Mouse (Mus musculus) frontal cortex, adult (tissue): ENCODE results near the gene Gopc.

Experiments
- ATAC-seq: cut with Nextera tagmentation; 2 replicates; pipeline ENCODE4 v1.9.2; 2017; ENCODE audit warnings: mild to moderate bottlenecking, moderate library complexity, mixed read lengths; ENCODE audit not compliant: low TSS enrichment

The Gopc gene

DNA sequence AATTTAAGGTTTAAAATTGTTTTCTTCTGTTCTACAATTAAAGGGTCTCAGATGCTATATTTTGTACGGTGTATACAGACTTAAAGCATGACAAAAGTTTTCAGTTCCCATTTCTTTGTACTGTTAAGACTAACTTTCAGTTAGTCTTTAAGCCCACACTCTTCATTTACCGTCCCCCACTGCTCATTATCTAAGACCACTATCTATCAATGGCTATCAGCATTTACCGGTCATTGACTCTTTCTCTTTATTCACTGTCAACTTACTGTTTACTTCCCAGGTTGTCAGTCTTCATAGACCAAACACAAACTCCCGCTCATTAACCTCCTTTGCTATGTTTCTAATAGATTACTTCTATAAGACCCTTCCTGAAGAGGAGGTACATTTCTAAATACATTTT lies 5.3 kb upstream of the Gopc start:
- ATAC-seq, result no peak

DNA sequence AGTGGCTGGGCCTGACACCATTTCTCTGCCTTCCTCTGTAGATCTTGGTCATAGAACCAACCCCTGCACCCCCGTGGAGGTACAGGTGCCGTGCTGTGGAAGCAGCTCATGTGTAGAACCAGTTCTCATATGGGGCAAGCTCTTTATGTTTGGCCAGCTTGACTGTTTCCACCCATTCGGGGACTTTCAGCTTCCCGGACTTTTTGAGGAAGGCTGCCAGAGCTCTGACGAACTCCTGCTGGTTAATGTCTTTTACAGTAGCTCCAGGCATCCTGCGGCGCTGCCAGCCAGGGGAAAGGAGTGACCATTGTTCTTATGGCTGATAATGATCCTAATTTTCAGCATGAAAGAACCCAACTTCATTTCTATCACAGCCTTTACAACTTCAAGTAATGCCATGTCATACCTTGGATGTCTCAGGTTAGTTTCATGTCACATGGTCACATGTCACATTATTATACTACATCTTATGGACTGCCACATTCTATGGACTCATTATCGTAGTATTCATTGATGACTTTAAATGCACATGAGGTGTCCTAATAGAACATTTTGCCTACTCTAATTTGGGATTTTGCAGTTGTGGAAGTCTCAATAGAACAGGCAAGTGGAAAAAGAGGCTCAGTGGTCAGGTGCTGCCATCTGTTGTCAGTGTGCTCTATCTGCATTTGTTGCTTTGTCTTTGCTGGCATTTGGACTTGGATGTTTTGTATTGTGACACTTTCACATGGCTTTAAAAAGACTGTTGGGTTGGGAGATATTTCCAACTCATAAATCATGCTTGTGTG lies 3.1 kb upstream of the Gopc start:
- peak; percentile 26; the same call in 1 of the 2 replicates for ATAC-seq

DNA sequence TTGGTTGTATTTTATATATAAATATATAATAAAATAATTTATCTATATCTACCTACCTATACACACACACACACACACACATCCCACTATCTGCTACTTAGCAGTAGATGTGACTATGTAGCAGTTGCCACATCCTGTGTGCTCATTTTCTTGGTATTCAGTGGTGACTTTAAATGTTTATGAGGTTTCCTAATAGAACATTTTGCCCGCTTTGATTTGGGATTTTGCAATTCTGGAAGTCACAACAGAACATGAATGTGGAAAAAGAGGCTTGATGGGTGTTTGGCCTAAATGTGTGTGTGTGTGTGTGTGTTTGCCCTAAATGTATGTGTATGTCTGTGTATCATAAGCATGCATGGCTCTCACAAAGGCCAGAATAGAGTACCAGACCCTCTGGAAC lies 1.6 kb upstream of the Gopc start:
- ATAC-seq, result no peak

DNA sequence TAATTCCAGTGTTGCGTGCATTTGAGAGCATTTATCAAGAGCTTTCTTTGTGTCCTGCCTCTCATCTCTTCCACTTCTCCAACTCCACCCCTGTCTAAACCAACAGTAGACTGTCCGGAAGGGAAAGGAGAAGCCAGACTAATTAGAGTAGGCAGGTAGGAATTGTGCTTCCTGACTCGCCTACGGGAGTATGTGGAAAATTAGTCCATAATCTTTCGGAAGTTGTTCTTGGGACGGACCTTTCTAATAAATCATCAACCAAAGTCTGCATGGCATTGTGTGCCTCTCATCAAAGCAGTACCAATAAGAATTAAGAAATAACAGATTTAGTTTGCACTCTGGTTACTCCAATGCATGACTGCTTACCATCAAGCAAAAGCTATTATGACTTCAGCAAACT lies 1.1 kb upstream of the Gopc start:
- no peak for ATAC-seq

DNA sequence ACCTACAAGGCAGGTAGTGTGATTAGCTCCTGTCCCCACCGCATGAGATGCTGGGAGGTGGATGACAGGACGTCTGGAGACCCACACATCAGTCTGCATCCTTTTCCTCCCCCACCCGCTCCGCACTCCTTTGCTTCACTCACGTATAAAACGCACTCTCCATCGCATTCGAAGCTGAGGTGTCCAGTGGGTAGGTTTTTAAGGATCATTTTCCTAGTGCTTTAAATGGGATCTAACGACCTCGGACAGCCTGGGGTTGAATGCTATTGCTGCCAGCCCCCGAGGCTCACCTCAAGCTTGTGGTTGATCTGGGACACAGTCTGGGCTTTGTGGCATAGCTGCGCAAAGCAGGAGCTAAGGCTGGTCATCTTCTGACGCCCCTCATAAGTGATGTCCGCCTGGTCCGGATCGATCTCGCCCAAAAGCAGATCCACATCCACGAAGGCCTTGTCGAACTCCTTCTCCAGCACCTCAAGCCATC lies 563 bp downstream of the Gopc start:
- peak; percentile 33 for ATAC-seq

DNA sequence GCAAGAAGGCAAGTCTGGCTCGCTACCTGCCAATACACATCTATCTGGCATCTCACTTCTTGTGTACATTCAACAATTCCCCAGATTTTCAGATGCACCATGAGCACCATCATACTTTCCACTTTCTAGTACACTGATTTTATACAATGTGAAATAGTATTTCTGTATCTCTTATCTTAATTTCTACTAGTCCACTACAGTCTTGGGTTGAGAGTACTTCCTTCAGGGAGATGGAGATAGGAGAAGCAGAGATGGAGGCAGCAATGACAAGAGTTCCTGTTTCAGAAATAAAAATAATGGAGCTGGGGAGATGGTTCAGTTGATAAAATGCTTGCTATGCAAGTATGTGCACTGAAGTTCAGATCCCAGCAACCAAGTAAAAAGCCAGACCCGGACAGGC lies 4.1 kb downstream of the Gopc start:
- ATAC-seq, result no peak

DNA sequence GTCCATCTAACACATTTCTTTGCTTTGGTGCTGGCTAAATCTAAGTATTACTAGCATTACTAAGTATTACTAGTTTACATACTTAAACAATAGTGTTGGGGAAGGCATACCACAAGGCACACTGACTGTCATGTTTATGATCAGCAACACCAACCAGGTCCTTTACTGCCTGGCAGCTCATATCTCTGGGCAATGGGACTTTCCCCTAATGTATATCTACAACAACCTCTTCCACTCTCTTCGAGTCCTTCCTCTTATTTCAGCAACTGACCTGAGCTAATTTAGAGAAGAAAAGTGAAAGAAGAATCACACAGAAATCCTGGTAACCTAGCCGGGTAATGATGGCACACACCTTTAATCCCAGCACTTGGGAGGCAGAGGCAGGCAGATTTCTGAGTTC lies 5.5 kb downstream of the Gopc start:
- ATAC-seq, result no peak

DNA sequence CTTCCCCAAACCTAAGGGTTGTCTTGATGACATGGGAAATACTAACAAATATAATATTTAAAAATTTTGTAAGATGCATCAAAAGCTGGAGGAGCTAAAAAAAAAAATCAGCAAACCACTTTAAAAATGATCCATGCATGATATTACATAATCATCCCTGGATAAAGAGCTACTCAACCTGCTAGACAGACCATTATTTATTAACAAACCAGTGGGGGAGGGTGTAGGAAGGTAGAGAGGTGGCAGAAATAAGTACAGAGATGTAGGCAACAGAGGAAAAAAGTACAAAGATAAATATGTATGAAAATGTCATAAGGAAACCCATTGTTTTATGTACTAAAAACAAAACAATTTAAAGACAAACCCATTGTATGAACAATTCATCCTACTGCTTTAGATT lies 7.3 kb downstream of the Gopc start:
- no peak for ATAC-seq

DNA sequence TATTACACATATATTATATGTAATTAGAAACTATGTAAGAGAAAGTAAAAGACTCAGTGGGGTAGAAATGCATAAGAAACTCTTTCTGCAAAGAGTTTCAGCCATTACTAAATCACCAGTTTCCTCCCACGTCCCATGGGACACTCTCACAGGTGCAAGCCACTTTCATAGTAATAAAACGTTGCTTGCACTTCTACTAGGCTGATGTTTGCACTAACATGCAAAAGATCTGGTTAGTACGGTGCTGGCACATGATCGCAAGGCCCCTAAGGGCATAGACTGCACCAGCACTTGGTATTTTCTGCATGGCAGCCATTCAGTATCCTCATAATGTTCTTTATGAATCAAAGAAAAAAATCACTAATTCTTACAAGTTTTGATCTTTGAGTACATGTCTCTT lies 8.1 kb downstream of the Gopc start:
- ATAC-seq, result no peak

DNA sequence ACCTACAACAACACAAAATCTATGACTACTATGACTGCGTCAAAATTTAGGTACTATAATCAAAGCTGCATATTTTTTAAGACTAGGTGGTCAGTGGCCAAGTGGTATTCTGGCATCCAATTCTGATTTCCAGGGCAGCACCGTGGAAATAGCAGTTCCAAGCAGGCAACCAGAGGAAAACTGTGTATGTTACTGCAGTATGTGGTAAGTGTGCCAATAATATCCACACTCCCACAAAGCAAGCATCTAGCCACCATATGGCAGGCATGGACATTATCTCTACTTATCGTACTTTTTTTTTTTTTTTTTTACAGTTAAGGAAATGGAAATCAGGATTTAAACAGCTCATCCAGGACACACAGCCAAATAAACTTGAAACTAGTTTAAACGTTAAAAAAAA lies 13.5 kb downstream of the Gopc start:
- peak; percentile 98 for ATAC-seq

DNA sequence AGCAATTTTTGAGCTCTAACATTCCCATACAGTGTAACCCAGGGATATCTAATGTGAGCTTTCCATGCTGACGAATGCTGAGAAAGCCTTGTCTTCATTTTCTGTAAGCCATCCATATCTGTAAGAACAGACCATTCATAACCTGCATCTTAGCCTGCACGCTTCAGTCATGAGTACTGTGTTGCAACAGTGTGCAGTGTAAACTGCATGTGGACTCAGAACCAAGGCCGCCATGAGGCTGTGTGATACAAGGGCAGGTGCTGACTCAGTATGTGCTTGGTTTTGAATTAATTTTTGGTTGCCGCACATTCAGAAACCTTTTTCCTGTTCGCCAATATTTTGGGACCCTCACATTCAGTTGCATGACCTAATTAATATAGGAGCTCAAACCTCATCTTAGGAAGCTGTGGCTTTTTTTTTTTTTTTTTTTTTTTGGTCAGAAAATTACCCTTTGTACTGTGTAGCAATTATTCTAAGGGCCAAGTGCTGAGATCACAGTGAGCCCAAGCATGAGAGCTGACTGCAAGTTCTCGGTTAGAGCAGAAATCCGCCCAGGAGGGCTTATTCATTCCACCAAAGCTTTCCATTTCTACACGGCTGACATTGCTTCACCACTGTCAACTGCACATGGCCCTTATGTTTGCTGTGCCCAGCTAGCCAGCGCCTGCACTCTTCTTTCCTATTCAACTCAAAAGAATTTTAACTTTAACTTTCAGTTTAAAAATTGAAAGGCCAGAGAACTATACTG lies 20.9 kb downstream of the Gopc start:
- 0 out of 2 replicates have a peak, but pooled peaks have one; percentile 7 for ATAC-seq

DNA sequence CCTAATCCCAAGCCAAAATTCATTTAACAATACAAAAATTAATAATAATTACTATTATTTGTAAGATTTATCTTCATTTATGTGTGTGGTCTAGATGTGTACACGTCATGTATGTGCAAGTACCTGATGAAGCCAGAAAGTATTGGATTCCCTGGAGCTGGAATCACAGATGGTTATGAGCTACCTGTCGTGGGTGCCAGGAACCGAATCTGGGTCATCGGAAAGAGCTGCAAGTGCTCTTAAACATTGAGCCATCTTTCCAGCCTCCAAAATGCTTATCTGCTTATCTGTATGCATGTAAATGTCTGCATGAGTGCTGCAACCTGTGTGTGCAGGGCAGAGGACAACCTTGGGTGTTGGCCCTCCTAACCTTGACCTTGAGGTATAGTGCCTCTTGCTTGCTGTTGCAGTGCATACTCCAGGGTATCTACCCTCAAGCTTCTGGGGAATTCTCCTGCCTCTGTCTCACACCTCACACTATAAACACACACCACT lies 21.6 kb downstream of the Gopc start:
- peak; percentile 38; the same call in 1 of the 2 replicates for ATAC-seq

DNA sequence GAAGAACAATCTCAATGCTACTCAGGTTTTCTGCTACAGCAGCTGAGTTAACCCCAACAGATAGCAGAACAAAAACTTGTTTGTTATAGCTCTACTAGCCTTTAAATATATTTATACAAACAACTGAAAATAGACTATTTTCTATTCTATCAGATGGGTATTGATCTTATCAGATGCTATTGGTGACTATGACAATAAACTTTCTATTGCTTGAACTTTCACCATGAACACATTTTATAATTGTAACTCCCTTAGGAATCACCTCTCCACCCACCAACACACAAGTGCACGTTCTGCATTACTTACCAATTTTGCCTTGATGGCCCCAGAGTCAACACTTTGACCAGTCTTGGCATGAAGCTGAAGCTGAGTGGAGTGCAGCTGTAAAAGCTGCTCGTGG lies 23.5 kb downstream of the Gopc start, which contains the start of gene Gm26741:
Gene Gm26741 (plus strand): TSS at position 301 of the 400 bp plus-strand sequence.
- no peak for ATAC-seq

DNA sequence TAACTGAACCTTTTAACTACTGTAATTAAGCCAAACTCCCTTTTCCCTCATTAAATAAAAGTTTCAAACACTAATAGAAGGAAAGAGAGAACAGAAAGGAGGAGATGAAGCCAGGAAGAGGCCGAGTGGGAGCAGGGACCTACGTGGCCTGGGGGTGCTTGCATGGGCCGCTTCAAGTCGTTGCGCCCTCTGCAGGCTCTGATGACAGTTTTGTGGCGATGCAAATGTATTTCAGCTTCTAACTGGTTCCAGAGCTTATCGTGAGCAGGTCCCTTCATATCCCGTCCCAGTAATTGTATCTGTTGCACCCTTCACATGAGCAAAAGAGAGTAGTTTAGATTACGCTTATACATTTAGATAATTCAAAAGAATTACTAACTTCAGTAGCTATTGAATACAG lies 28.7 kb downstream of the Gopc start:
- no peak for ATAC-seq

DNA sequence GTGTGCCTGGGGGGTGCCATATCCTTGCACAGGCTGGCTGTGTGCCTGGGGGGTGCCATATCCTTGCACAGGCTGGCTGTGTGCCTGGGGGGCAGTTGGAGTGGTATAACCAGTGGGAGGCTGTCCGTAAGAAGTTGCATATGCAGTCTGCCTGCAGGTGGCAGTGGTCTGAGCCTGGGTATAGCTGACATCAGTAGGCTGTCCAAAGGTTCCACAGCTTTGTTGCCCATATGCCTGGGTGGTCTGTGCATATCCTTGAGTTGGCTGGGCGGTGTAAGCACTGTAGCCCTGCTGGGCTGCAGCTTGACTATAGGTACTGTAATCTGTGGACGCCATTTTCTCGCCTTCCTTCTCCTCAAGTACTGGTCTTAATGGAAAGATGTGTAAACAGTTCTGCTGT lies 38.6 kb downstream of the Gopc start:
- ATAC-seq, result peak; percentile 63

DNA sequence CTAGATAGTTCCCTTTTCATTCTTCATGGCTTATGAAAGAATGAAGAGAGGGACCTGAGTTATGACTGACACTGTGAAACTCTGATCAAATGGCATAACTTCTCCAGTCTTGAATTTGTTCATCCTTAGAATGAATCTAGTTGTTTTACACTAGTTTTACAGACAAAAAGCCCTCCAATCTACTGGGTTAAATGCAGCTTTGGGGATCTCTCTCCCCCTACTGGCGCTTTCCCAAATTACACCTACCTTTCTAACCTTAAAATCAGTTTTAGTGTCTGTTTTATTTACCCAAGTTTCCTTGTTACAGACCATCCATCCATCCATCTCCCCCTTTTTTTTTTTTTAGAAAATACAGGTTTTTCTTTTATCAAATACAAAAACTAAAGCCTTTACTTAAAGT lies 50.9 kb downstream of the Gopc start:
- peak; percentile 73 for ATAC-seq

DNA sequence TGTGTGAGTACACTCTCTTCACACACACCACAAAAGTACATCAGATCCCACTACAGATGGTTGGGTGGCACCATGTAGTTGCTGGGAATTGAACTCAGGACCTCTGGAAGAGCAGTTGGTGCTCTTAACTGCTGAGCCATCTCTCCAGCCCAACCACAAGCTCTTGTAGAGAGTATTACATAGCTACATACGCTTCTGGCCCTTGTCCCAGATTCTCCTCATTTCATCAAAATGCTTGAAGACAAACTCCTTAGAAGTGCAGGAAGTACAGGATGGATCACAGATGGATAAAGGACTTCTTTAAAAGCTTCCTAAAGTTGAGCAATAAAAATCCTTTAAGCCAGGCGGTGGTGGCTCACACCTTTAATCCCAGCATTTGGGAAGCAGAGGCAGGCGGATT lies 60.0 kb downstream of the Gopc start:
- ATAC-seq, result no peak

DNA sequence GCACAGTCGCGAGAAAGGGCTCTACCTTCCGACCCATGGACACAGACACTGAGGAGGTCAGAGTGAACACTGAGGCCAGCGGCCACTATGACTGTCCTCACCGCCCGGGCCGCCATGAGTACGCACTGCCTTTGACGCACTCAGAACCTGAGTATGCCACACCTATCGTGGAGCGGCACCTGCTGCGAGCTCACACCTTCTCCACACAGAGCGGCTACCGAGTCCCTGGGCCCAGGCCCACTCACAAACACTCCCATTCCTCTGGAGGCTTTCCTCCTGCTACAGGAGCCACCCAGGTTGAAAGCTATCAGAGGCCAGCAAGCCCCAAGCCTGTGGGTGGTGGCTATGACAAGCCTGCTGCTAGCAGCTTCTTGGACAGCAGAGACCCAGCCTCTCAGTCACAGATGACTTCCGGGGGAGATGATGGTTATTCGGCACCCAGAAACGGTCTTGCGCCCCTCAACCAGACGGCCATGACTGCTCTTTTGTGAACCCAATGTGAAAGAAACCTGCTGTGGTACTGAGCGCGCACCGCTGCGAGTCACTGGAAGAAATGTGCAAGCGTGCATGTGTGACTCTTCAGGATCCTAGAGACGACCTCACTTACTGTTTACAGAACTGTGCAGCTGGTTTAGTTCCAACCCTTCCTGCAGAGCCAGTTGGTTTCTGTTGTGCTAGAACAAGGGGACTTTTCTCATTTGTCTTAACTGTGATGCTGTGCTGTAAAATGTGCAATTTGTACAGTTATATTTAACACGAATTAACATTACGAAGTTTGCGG lies 62.2 kb downstream of the Gopc start:
- no peak for ATAC-seq

DNA sequence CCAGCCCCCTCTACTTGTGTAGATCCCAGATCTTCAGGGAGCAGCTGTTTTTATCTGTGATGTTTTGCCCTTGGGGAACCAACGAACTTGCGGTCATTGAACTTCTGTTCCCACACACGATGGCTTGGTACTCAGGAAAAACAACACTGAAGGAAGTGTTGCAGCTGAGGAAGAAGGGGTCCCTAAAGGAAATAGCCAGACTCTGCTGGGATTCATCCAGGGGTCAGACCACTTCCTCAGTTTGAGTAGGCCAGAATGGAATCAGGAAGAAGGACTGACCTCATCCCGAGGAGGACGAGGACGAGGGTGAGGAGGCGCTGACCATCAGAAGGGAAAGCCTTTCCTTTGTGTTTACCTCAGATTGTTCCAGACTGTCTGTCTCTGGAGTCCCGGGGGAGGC lies 72.7 kb downstream of the Gopc start:
- ATAC-seq, result no peak

DNA sequence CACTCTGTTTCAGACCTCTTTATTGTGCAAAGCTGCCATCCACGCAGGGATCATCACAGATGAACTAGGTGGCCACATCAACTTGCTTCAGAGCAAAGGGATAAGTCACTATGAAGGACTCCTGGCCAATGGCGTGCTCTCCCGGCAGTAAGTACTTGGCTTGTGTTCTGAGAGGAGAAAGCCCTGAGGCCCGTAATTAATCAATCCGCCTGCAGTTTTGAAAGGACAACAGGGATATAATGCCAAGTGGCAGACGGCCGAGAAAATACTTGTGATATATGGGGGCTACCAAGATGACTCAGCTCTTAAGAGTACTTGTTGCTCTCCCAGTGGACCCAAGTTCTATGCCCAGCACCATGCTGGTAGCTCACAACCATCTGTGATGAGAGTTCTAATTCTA lies 77.3 kb downstream of the Gopc start:
- no peak for ATAC-seq

DNA sequence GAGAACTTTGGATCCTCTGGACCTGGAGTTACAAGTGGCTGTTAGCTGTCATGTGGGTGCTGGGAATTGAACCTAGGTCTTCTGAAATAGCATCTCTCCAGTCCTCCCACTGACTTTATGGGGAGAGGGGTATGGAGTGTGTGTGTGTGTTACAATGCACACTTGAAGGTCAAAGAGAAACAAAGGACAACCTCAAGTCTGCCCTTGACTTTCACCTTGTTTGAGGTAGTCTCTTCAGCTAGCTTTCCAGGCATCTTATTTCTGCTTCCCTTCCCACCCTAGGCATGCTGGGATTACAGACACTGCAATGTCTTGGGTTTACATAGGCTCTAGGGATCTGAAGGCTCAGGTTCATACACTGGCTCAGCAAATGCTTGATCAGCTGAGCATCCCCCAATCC lies 79.7 kb downstream of the Gopc start:
- ATAC-seq, result no peak

DNA sequence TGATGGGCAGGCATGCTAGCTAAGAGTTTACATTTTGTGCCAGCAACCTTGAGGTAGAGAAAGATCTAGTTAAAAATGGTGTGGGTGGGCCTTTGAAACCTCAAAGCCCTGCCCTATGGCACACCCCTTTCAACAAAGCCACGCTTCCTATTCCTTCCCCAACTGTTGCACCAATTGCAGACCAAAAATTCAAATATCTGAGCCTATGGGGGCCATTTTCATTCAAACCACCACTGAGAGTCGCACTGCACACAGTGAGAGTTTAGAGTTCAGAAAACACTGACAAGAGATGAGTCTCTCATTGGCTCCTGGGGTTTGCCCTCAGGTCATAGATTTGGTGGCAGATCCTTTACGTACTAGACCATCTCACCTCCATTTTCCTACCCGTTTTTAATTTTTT lies 80.2 kb downstream of the Gopc start:
- ATAC-seq, result no peak
